Mouse (Mus musculus): ENCODE data around the gene Rpl3. TPM values are rescaled to one million over a fixed set of nuclear protein-coding genes. Genes with fewer than 3 reads are reported as not detected.

The Rpl3 gene
- polyA plus RNA-seq, 2 experiments, result 1,384 to 1,569 TPM

GRCm38 (mm10) chr15:80037255-80038109 is 54.2 kb downstream of the Rpl3 start:
- no peaks in the 10 kb centered on the region for H3K27me3 ChIP-seq (ENCODE audit: control insufficient read depth, insufficient read depth, low read length)
- no peak overlapping the region for H3K4me2 ChIP-seq (replicated peaks; ENCODE audit: low read depth, low read length, severe bottlenecking)
- 79% methylated on average over 11 of the region's 11 CpGs for WGBS
- ATAC-seq (ENCODE audit: low FRiP score, low read depth) (no peak), DNase-seq (ENCODE audit: low spot score) (no peak)
- H3K4me1 ChIP-seq (ENCODE audit: control insufficient read depth, insufficient read depth, low read length), result no peaks in the 10 kb centered on the region
- H3K9ac ChIP-seq (ENCODE audit: low read depth, low read length, severe bottlenecking), result no peak overlapping the region
- H3K36me3 ChIP-seq (ENCODE audit: control insufficient read depth, insufficient read depth, low read length), result no peaks in the 10 kb centered on the region
- no peak for TF ChIP-seq POLR2A (IDR thresholded peaks at IDR 0.05; ENCODE audit: borderline replicate concordance, extremely low read depth, insufficient read depth, insufficient read length)
- H3K27ac ChIP-seq (replicated peaks; ENCODE audit: low read depth, low read length), result no peak overlapping the region
- H3K9me3 ChIP-seq (ENCODE audit: control insufficient read depth, low read length), result no peaks in the 10 kb centered on the region
- H3K4me3 ChIP-seq (replicated peaks; ENCODE audit: low read length), result no peak overlapping the region

- Histone ChIP-seq H3K27me3 (ENCODE audit: control insufficient read depth, insufficient read depth, low read length) (no peaks in the 10 kb centered on the region), H3K4me1 (ENCODE audit: control insufficient read depth, insufficient read depth, low read length) (no peaks in the 10 kb centered on the region), H3K36me3 (ENCODE audit: control insufficient read depth, insufficient read depth, low read length) (no peaks in the 10 kb centered on the region), H3K27ac (replicated peaks; ENCODE audit: low read depth, low read length) (no peak overlapping the region), H3K4me3 (replicated peaks; ENCODE audit: low read length) (no peak overlapping the region), H3K9ac (ENCODE audit: low read depth, low read length, severe bottlenecking) (no peak overlapping the region), H3K9me3 (ENCODE audit: control insufficient read depth, low read length) (no peaks in the 10 kb centered on the region), H3K4me2 (replicated peaks; ENCODE audit: low read depth, low read length, severe bottlenecking) (no peak overlapping the region)
- no peak for TF ChIP-seq POLR2A (IDR thresholded peaks at IDR 0.05; ENCODE audit: borderline replicate concordance, extremely low read depth, insufficient read depth, insufficient read length)
- DNase-seq (ENCODE audit: low spot score) (no peak), ATAC-seq (ENCODE audit: low FRiP score, low read depth) (no peak)
- 81% methylated on average over 6 of the region's 6 CpGs for whole genome bisulfite sequencing
Observed at GRCm38 (mm10) chr15:80035341-80035885, 56.3 kb downstream of the Rpl3 start.

- no peaks in the 10 kb centered on the region for H3K27me3 ChIP-seq (ENCODE audit: control insufficient read depth, insufficient read depth, low read length)
- no peaks in the 10 kb centered on the region for H3K36me3 ChIP-seq (ENCODE audit: control insufficient read depth, insufficient read depth, low read length)
- H3K4me3 ChIP-seq (replicated peaks; ENCODE audit: low read length), result no peak overlapping the region
- no peak for ATAC-seq (ENCODE audit: low FRiP score, low read depth)
- no peak for DNase-seq (ENCODE audit: low spot score)
- no peaks in the 10 kb centered on the region for H3K4me1 ChIP-seq (ENCODE audit: control insufficient read depth, insufficient read depth, low read length)
- H3K9ac ChIP-seq (ENCODE audit: low read depth, low read length, severe bottlenecking), result no peak overlapping the region
- no peak overlapping the region for H3K27ac ChIP-seq (replicated peaks; ENCODE audit: low read depth, low read length)
- no peaks in the 10 kb centered on the region for H3K9me3 ChIP-seq (ENCODE audit: control insufficient read depth, low read length)
- H3K4me2 ChIP-seq (replicated peaks; ENCODE audit: low read depth, low read length, severe bottlenecking), result no peak overlapping the region
- no peak for TF ChIP-seq POLR2A (IDR thresholded peaks at IDR 0.05; ENCODE audit: borderline replicate concordance, extremely low read depth, insufficient read depth, insufficient read length)
Observed at GRCm38 (mm10) chr15:80034913-80035312, 56.8 kb downstream of the Rpl3 start.

- Histone ChIP-seq H3K4me3 (replicated peaks; ENCODE audit: low read length) (no peak overlapping the region), H3K27me3 (ENCODE audit: control insufficient read depth, insufficient read depth, low read length) (no peaks in the 10 kb centered on the region), H3K4me2 (replicated peaks; ENCODE audit: low read depth, low read length, severe bottlenecking) (no peak overlapping the region), H3K9ac (ENCODE audit: low read depth, low read length, severe bottlenecking) (no peak overlapping the region), H3K4me1 (ENCODE audit: control insufficient read depth, insufficient read depth, low read length) (no peaks in the 10 kb centered on the region), H3K9me3 (ENCODE audit: control insufficient read depth, low read length) (no peaks in the 10 kb centered on the region), H3K27ac (replicated peaks; ENCODE audit: low read depth, low read length) (no peak overlapping the region), H3K36me3 (ENCODE audit: control insufficient read depth, insufficient read depth, low read length) (no peaks in the 10 kb centered on the region)
- WGBS, result 71% methylated on average over 7 of the region's 7 CpGs
- no peak for TF ChIP-seq POLR2A (IDR thresholded peaks at IDR 0.05; ENCODE audit: borderline replicate concordance, extremely low read depth, insufficient read depth, insufficient read length)
- ATAC-seq (ENCODE audit: low FRiP score, low read depth), result no peak
- DNase-seq (ENCODE audit: low spot score), result no peak
Observed at GRCm38 (mm10) chr15:80034366-80034765, 57.3 kb downstream of the Rpl3 start.

GRCm38 (mm10) chr15:80031133-80031532 is 60.5 kb downstream of the Rpl3 start:
- WGBS, result 87% methylated on average over 4 of the region's 4 CpGs
- DNase-seq (ENCODE audit: low spot score) (no peak), ATAC-seq (ENCODE audit: low FRiP score, low read depth) (no peak)
- no peaks in the 10 kb centered on the region for H3K27me3 ChIP-seq (ENCODE audit: control insufficient read depth, insufficient read depth, low read length)
- no peak overlapping the region for H3K4me2 ChIP-seq (replicated peaks; ENCODE audit: low read depth, low read length, severe bottlenecking)
- no peaks in the 10 kb centered on the region for H3K36me3 ChIP-seq (ENCODE audit: control insufficient read depth, insufficient read depth, low read length)
- H3K27ac ChIP-seq (replicated peaks; ENCODE audit: low read depth, low read length), result no peak overlapping the region
- H3K4me3 ChIP-seq (replicated peaks; ENCODE audit: low read length), result no peak overlapping the region
- H3K9me3 ChIP-seq (ENCODE audit: control insufficient read depth, low read length), result no peaks in the 10 kb centered on the region
- H3K9ac ChIP-seq (ENCODE audit: low read depth, low read length, severe bottlenecking), result no peak overlapping the region
- no peaks in the 10 kb centered on the region; the same call in 1 of the 2 replicates for H3K4me1 ChIP-seq (ENCODE audit: control insufficient read depth, insufficient read depth, low read length)
- TF ChIP-seq POLR2A (IDR thresholded peaks at IDR 0.05; ENCODE audit: borderline replicate concordance, extremely low read depth, insufficient read depth, insufficient read length), result no peak
